Mouse (Mus musculus) intestine, embryonic 14.5 days (tissue): ENCODE data around the gene Tapbpl. TPM values are rescaled to one million over a fixed set of nuclear protein-coding genes. Genes with fewer than 3 reads are reported as not detected.
A peak's percentile ranks its signal among the peaks of the same experiment; 100 is the strongest.

Experiments
- ATAC-seq: fragments of 200-750 bp; cut with Nextera tagmentation; replicated peaks from 2 replicates; pipeline ENCODE4 v1.8.0; 2017; ENCODE audit warnings: low read depth, moderate number of reproducible peaks, moderate TSS enrichment, moderate library complexity; ENCODE audit not compliant: low FRiP score, low TSS enrichment
- DNase-seq: peaks from one replicate; pipeline ENCODE4 v3.0.0-alpha.2; 2018; ENCODE audit warnings: low spot score
- H3K27ac ChIP-seq: fragments of 300-500 bp; sonication (generic); 2 replicates; pipeline ENCODE4 v1.5.1; 2014; ENCODE audit warnings: low read depth, mild to moderate bottlenecking, control low read depth
- H3K27me3 ChIP-seq: fragments of 300-500 bp; sonication (generic); replicated peaks from 2 replicates; pipeline ENCODE4 v1.6.1; 2014; ENCODE audit warnings: low read length, control low read depth; ENCODE audit not compliant: control insufficient read depth, insufficient read depth
- H3K36me3 ChIP-seq: fragments of 300-500 bp; sonication (generic); 2 replicates; pipeline ENCODE4 v1.6.1; 2014; ENCODE audit warnings: low read length, control low read depth; ENCODE audit not compliant: control insufficient read depth, insufficient read depth
- H3K4me1 ChIP-seq: fragments of 300-500 bp; sonication (generic); replicated peaks from 2 replicates; pipeline ENCODE4 v1.6.1; 2014; ENCODE audit warnings: low read length, control low read depth, mixed read lengths; ENCODE audit not compliant: control insufficient read depth, insufficient read depth
- H3K4me2 ChIP-seq: fragments of 300-500 bp; sonication (generic); 2 replicates; pipeline ENCODE4 v1.6.1; 2014; ENCODE audit warnings: low read length
- H3K4me3 ChIP-seq: fragments of 300-500 bp; sonication (generic); 2 replicates; pipeline ENCODE4 v1.5.1; 2014; ENCODE audit warnings: low read depth, low read length, control low read depth, mixed read lengths
- H3K9ac ChIP-seq: fragments of 300-500 bp; sonication (generic); 2 replicates; pipeline ENCODE4 v1.6.1; 2014; ENCODE audit warnings: mild to moderate bottlenecking, low read length
- H3K9me3 ChIP-seq: fragments of 300-500 bp; sonication (generic); 2 replicates; pipeline ENCODE4 v1.6.1; 2016; ENCODE audit warnings: low read length, control low read depth; ENCODE audit not compliant: control insufficient read depth
- WGBS: fragments of 180-500 bp; shearing (Covaris S2); extraction: QIAGEN DNeasy Blood & Tissue Kit; methylation state at CpG from one replicate; pipeline ENCODE4 v1.1.7; 2014; 5-methylcytosine and 5-hydroxymethylcytosine counted together
- polyA plus RNA-seq: library from polyadenylated mRNA; unstranded; fragments of >200 nt; fragmentation: Nextera tagmentation; extraction: Ambion mirVana; gene quantifications from 2 replicates; pipeline ENCODE4 v1.2.1, GENCODE M21; 2014

Gene Tapbpl
- polyA plus RNA-seq, 1 experiment from 2014 or later: 5.7 TPM

GRCm38 (mm10) chr6:125221115-125221745 is 10.4 kb downstream of the Tapbpl start:
- Histone ChIP-seq H3K4me1 (no peaks in the 10 kb centered on the region; the same call in 1 of the 2 replicates), H3K27me3 (peaks cover 3% of the 10 kb centered on the region), H3K4me3 (no peak overlapping the region), H3K9me3 (no peaks in the 10 kb centered on the region), H3K36me3 (no peaks in the 10 kb centered on the region), H3K27ac (no peak overlapping the region), H3K4me2 (no peak overlapping the region), H3K9ac (no peak overlapping the region)
- ATAC-seq (no peak), DNase-seq (no peak)
- 91% methylated on average over 20 of the region's 20 CpGs for WGBS

- Histone ChIP-seq H3K4me3 (no peak overlapping the region), H3K4me2 (no peak overlapping the region), H3K9ac (no peak overlapping the region), H3K36me3 (no peaks in the 10 kb centered on the region), H3K9me3 (no peaks in the 10 kb centered on the region), H3K27me3 (peaks cover 3% of the 10 kb centered on the region), H3K27ac (no peak overlapping the region), H3K4me1 (no peaks in the 10 kb centered on the region; the same call in 1 of the 2 replicates)
- ATAC-seq (no peak), DNase-seq (no peak)
- 76% methylated on average over 4 of the region's 4 CpGs for whole genome bisulfite sequencing
Observed at GRCm38 (mm10) chr6:125218963-125219362, 12.7 kb downstream of the Tapbpl start.

- peaks cover 11% of the 10 kb centered on the region for H3K27me3 ChIP-seq
- no peak overlapping the region for H3K9ac ChIP-seq
- H3K4me2 ChIP-seq: no peak overlapping the region
- no peak overlapping the region for H3K27ac ChIP-seq
- H3K9me3 ChIP-seq: no peaks in the 10 kb centered on the region
- no peak for ATAC-seq
- no peaks in the 10 kb centered on the region for H3K36me3 ChIP-seq
- WGBS: 86% methylated on average over 11 of the region's 11 CpGs
- H3K4me3 ChIP-seq: no peak overlapping the region
- no peaks in the 10 kb centered on the region; the same call in 1 of the 2 replicates for H3K4me1 ChIP-seq
- no peak for DNase-seq
Observed at GRCm38 (mm10) chr6:125217899-125218298, 13.8 kb downstream of the Tapbpl start.

GRCm38 (mm10) chr6:125216898-125217297 is 14.8 kb downstream of the Tapbpl start:
- H3K27me3 ChIP-seq: peaks cover 16% of the 10 kb centered on the region
- DNase-seq (no peak), ATAC-seq (no peak)
- H3K4me1 ChIP-seq: no peaks in the 10 kb centered on the region; the same call in 1 of the 2 replicates
- H3K27ac ChIP-seq: no peak overlapping the region
- H3K4me3 ChIP-seq: no peak overlapping the region
- no peak overlapping the region for H3K9ac ChIP-seq
- no peaks in the 10 kb centered on the region for H3K36me3 ChIP-seq
- no peaks in the 10 kb centered on the region for H3K9me3 ChIP-seq
- H3K4me2 ChIP-seq: no peak overlapping the region
- WGBS: 90% methylated on average over 2 of the region's 2 CpGs

GRCm38 (mm10) chr6:125215148-125215954 is 16.3 kb downstream of the Tapbpl start, which contains the start of gene Vamp1:
TSS of gene Vamp1 (plus strand) at chr6:125215551.
- DNase-seq: peak; percentile 92
- H3K27me3 ChIP-seq: peaks cover 16% of the 10 kb centered on the region
- peak; percentile 97 for ATAC-seq
- H3K27ac ChIP-seq: peak within 1 kb of the TSS; percentile 75
- H3K36me3 ChIP-seq: no peaks in the 10 kb centered on the region
- H3K4me1 ChIP-seq: no peaks in the 10 kb centered on the region; the same call in 1 of the 2 replicates
- H3K9ac ChIP-seq: peak within 1 kb of the TSS; percentile 64
- H3K9me3 ChIP-seq: no peaks in the 10 kb centered on the region
- peak within 1 kb of the TSS; percentile 65 for H3K4me3 ChIP-seq
- peak within 1 kb of the TSS; percentile 97 for H3K4me2 ChIP-seq
- under 1% methylated on average over 48 of the region's 48 CpGs for WGBS

- no peak for ATAC-seq
- Histone ChIP-seq H3K9me3 (no peaks in the 10 kb centered on the region), H3K4me3 (no peak overlapping the region), H3K4me2 (no peak overlapping the region), H3K36me3 (no peaks in the 10 kb centered on the region), H3K27ac (no peak overlapping the region), H3K27me3 (peaks cover 16% of the 10 kb centered on the region), H3K9ac (no peak overlapping the region), H3K4me1 (no peaks in the 10 kb centered on the region; the same call in 1 of the 2 replicates)
- no peak for DNase-seq
- 81% methylated on average over 6 of the region's 6 CpGs for WGBS
Observed at GRCm38 (mm10) chr6:125213715-125214114, 17.9 kb downstream of the Tapbpl start.

GRCm38 (mm10) chr6:125213129-125213528 is 18.5 kb downstream of the Tapbpl start:
- Histone ChIP-seq H3K27ac (no peak overlapping the region), H3K9ac (no peak overlapping the region), H3K27me3 (peaks cover 16% of the 10 kb centered on the region), H3K4me3 (no peak overlapping the region), H3K9me3 (no peaks in the 10 kb centered on the region), H3K36me3 (no peaks in the 10 kb centered on the region), H3K4me2 (no peak overlapping the region), H3K4me1 (no peaks in the 10 kb centered on the region; the same call in 1 of the 2 replicates)
- DNase-seq (no peak), ATAC-seq (no peak)
- WGBS: 56% methylated on average over 6 of the region's 6 CpGs

- ATAC-seq (no peak), DNase-seq (no peak)
- Histone ChIP-seq H3K4me1 (no peaks in the 10 kb centered on the region; the same call in 1 of the 2 replicates), H3K27me3 (peaks cover 16% of the 10 kb centered on the region), H3K9me3 (no peaks in the 10 kb centered on the region), H3K4me3 (no peak overlapping the region), H3K36me3 (no peaks in the 10 kb centered on the region), H3K9ac (no peak overlapping the region), H3K27ac (no peak overlapping the region), H3K4me2 (no peak overlapping the region)
- WGBS: 36% methylated on average over 2 of the region's 2 CpGs
Observed at GRCm38 (mm10) chr6:125212621-125213020, 19.0 kb downstream of the Tapbpl start.
